Mouse (Mus musculus): ENCODE results near the gene C8g.

Gene C8g

GRCm38 (mm10) chr2:25467606-25468303 lies 33.8 kb downstream of the C8g start:
- no peak for DNase-seq (ENCODE audit: low spot score in 2 of 2)

DNA sequence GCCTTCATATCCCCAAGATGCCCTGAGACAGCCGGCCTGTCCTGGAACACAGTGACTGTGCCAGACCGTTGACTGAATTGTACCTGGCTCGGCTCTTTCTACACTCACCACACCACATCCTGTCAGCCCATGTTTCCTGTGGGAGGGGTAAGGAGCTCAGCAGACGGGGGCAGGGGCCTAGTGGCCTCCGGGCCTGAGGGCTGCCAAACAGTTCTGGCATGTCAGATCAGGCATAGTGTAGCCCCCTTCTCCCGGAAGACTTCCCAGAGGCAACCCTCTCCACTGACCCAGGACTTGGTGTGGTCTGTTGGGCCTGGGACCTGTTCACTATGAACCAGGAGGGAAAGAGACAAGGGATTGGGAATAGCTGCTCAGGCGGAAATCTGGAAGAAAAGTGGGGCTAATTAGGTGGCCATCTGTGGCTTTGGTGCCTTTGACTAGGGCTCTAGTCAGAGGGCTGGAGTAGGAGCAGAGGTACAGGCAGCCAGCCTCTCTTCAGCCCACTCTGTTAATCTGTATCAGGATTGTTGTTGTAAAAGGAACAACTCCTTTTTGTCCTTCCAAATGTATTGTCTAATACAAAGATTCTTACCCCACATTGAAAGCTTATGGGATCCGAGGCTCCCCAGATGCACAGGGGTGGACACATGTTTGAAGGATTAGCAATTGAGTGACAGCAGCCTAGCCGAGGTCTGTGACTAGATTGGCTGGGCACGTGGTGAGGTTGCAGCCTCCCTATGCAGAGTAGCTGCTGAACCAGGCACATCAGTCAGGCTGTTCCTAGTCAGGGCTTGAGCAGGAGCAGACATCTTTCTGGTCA lies 35.5 kb downstream of the C8g start:
- DNase-seq (ENCODE audit: low spot score in 2 of 2): peak; percentile 30 to 51

DNA sequence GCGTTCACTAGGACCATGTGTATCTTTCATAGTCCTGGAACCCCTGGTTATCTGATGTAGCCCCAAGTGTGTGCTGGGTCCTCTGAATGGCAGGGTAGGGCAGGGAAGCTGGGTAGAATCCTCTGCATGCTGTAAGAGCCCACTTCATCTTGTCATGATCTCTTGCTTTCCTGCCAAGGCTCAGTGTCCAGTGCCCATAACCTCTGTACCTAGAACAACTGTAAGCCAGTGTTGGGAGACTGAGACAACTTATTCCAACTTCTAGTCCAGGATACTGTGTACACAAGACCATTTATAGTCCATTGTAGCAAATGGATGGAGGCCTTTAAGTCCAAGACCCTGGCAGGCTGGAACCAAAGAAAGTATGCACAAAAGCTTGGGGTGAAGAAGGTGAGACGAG lies 36.3 kb downstream of the C8g start:
- no peak for DNase-seq (ENCODE audit: low spot score in 2 of 2)

- DNase-seq (ENCODE audit: low spot score in 2 of 2): no peak
Observed at GRCm38 (mm10) chr2:25463630-25464029, 37.9 kb downstream of the C8g start.

- DNase-seq (ENCODE audit: low spot score in 2 of 2): no peak
Observed at GRCm38 (mm10) chr2:25461407-25461806, 40.1 kb downstream of the C8g start.

DNA sequence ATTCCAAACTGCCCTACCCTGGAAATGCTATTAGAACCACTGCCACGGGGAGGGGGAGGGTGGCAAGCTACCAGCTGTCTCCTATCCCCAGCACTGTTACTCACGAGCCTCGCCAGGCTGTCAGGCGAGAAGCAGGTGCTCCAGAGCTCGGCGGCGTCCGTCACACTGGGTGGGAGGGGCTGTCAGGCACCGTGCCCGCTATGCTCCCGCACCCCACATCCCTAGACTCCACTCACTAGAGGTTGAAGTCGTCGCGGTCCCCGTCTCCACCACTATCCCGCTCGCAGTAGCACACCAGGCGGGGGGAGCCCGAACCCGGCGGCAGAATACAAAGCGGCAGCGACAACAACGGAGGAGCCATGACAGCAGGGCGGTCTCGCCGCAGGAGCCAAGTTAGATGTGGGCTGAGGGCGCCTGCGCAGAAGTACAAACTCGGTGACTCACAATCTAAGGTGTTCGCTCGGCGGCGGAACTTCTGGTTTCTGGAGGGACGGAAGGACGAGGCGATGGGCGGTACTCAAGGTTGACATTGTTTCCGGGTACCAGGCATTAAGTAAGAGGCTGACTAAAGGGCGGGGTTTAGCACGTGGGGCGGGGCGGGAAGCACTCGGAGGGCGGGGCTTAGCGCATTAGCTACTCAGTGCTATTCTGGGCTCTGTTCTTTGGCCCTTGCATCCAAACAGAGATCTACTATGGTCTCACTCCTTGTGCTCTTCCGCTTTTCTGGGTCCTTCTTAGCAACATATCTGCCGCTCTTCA lies 40.8 kb downstream of the C8g start, which contains the start of gene Paxx:
Gene Paxx (minus strand): TSS at position 544 of the 759 bp plus-strand sequence.
- peak; percentile 79 to 84 for DNase-seq (ENCODE audit: low spot score in 2 of 2)

DNA sequence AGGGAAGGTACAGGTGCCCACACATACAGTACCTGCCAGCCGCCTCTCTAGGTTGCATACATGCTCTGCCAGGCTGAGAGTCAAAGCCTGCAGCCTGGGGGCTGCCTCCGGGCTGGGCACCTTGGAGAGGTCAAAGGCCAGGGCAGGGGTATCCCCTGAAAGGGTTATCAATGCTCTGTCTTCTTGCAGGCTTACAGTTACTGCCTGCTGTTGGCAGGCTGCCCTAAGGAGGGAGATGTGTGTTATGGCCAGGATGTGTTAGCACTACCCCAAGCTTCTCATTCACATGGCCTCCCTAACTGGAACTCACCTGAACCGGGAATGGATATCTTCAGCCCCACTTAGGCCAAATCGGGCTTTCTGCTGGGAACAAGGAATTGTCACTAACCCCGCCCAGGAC lies 41.4 kb downstream of the C8g start:
- DNase-seq (ENCODE audit: low spot score in 2 of 2): no peak

DNA sequence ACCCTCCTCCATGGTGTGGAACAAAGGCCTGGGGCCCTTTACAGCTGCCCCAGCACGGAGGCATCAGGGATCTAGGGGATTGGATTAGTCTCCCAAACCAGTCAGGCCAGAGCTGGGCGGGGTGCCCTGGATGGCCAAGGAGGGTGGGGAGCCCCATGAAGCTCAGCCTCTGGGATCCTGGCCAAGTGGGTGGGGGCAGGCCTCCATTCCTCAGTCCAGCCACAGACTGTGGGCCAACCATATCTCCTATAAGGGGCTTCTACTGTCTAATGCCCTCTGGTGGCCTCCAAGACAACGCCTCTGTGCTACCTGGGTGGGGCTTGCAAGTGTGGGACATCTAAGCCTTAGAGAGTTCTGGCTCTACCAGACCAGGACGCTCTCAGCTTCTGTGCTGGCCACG lies 42.6 kb downstream of the C8g start:
- DNase-seq (ENCODE audit: low spot score in 2 of 2): no peak

GRCm38 (mm10) chr2:25457022-25457896 lies 44.3 kb downstream of the C8g start:
- DNase-seq (ENCODE audit: low spot score in 2 of 2): no peak

DNA sequence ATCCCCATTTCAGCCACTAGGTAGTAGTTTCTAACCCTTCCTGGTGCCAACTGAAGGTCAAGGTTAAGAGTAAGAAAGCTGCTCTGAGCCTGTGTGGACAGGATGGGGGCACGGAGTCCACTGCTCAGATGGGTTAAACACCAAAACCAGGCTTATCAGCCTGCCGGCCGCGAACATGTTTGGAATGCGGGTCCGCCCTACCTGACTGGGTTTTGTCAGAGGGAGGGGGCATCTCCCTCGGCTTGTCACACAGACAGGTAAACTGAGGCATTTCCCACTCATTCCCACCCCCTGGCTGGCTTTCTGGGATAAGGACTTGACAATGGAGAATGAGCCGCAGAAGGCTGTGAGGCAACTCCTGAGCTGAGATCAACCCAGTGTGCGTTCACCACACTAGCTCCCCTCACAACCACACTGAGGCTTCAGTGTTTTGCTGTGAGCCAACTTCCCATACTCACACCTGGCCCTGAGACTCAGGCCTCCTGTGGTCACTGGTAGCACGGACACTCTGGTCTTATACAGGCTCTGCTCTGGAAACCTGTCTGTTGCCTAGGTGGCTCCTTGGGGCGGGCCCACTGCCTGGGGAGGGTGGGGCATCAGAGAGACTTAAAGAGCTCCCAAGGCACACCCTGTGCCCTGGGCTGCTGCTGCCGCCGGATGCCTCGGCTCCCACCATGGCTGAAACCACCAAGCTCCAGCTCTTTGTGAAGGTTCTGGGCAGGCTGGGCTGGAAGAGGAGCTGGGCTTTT lies 45.1 kb downstream of the C8g start, which contains the start of gene Clic3:
Gene Clic3 (plus strand): TSS at position 634 of the 749 bp plus-strand sequence.
- DNase-seq (ENCODE audit: low spot score in 2 of 2): no peak

GRCm38 (mm10) chr2:25452951-25453350 lies 48.6 kb downstream of the C8g start:
- DNase-seq (ENCODE audit: low spot score in 2 of 2): no peak

DNA sequence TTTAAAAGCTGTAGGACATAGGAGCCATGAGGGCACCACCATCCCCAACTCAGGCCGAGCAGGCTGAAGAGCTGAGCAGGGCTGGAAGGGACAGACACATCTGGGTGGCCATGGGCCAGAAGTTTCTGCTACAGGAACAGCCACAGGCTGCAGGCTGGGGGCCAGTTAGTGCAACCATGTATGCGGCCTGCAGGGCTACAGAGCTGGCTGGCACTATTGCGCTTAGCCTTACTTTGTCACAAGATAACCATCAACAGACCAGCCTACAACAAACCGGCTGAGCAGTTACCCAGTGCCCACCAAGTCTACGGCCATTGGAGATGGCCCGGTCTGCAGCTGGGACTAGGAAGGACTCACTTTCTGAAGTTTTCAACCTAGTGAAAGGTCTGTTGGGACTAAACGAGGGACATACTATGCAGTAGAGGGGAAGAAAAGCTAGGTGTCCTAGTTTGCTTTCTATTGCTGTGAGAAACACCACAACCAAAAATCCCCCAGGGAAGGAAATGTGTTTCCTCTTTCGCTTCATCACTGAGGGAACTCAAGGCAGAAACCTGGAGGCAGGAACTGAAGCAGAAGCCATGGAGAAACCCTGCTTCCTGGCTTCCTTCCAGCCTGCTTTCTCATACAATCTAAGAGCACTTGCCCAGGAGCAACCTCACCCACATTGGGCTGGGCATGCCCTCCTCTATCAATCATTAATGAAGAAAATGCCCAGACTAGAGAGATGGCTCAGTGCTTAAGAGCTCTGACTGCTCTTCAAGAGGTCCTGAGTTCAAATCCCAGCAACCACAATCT lies 50.5 kb downstream of the C8g start:
- no peak for DNase-seq (ENCODE audit: low spot score in 2 of 2)

All from spleen, postnatal 14 days (tissue).